ENCODE assay signal across 8 mouse cellular contexts in genomic region chr19:36737087-36737486, GRCm38 (mm10). TPM values are rescaled to one million over a fixed set of nuclear protein-coding genes. Genes with fewer than 3 reads are reported as not detected.
A peak's percentile ranks its signal among the peaks of the same experiment; 100 is the strongest.
DNase-seq lines count a peak whose midpoint lies in the region; ATAC-seq and TF ChIP-seq lines count a peak whose summit lies in the region.

No protein-coding gene starts in this region.

- TF ChIP-seq POLR2A in olfactory bulb, adult 2 months (IDR thresholded peaks at IDR 0.05; ENCODE audit: insufficient read depth, low read depth, low read length), result no peak

- H3K4me2 ChIP-seq in lung, embryonic 16.5 days (ENCODE audit: low read depth, low read length), result peak overlapping the region; percentile 56
- H3K4me2 ChIP-seq in forebrain, embryonic 15.5 days (replicated peaks), result peak overlapping the region; percentile 79
- H3K4me2 ChIP-seq in limb, embryonic 13.5 days (replicated peaks), result peak overlapping the region; percentile 76

- H3K27me3 ChIP-seq in lung, embryonic 16.5 days (ENCODE audit: control insufficient read depth, insufficient read depth, low read depth, low read length), result no peaks in the 10 kb centered on the region
- H3K27me3 ChIP-seq in forebrain, embryonic 15.5 days, result no peaks in the 10 kb centered on the region
- no peaks in the 10 kb centered on the region for H3K27me3 ChIP-seq in limb, embryonic 13.5 days

- ATAC-seq in lung, embryonic 16.5 days (ENCODE audit: low read depth), result peak; percentile 68
- peak; percentile 63 for ATAC-seq in forebrain, embryonic 15.5 days (replicated peaks)
- ATAC-seq in limb, embryonic 13.5 days (ENCODE audit: low FRiP score, low read depth), result peak; percentile 51; the same call in 1 of the 2 replicates

- peaks cover 18% of the 10 kb centered on the region for H3K36me3 ChIP-seq in lung, embryonic 16.5 days (ENCODE audit: control insufficient read depth, insufficient read depth, low read length)
- no peaks in the 10 kb centered on the region for H3K36me3 ChIP-seq in forebrain, embryonic 15.5 days
- peaks cover 18% of the 10 kb centered on the region for H3K36me3 ChIP-seq in limb, embryonic 13.5 days

- peak overlapping the region; percentile 98 for H3K27ac ChIP-seq in lung, embryonic 16.5 days (ENCODE audit: low read length)
- H3K27ac ChIP-seq in forebrain, embryonic 15.5 days (replicated peaks), result peak overlapping the region; percentile 20; the same call in 1 of the 2 replicates
- peak overlapping the region; percentile 89 for H3K27ac ChIP-seq in limb, embryonic 13.5 days
- peak overlapping the region; percentile 29; the same call in 1 of the 2 replicates for H3K27ac ChIP-seq in olfactory bulb, adult 2 months (ENCODE audit: insufficient read depth, low read depth, low read length)

- peaks cover 37% of the 10 kb centered on the region for H3K4me1 ChIP-seq in lung, embryonic 16.5 days (replicated peaks; ENCODE audit: control insufficient read depth, insufficient read depth, low read length)
- peaks cover 4% of the 10 kb centered on the region; the same call in 1 of the 2 replicates for H3K4me1 ChIP-seq in forebrain, embryonic 15.5 days
- H3K4me1 ChIP-seq in limb, embryonic 13.5 days, result 0 out of 2 replicates have a peak, but pooled peaks cover 4% of the 10 kb centered on the region
- peaks cover 7% of the 10 kb centered on the region for H3K4me1 ChIP-seq in olfactory bulb, adult 2 months (ENCODE audit: control insufficient read depth, insufficient read depth, low read length)

- H3K4me3 ChIP-seq in lung, embryonic 16.5 days (ENCODE audit: low read length), result peak overlapping the region; percentile 67
- H3K4me3 ChIP-seq in forebrain, embryonic 15.5 days, result peak overlapping the region; percentile 47
- H3K4me3 ChIP-seq in limb, embryonic 13.5 days, result peak overlapping the region; percentile 59
- H3K4me3 ChIP-seq in olfactory bulb, adult 2 months (ENCODE audit: insufficient read depth, low read depth, low read length), result peak overlapping the region; percentile 71

- DNase-seq in lung, adult 18-20 months, result no peak
- DNase-seq in cerebellum, adult 9-10 months, result no peak
- no peak for DNase-seq in thymus, postnatal 36 days
- DNase-seq in kidney, postnatal 14 days, result no peak

- no peaks in the 10 kb centered on the region for H3K9me3 ChIP-seq in lung, embryonic 16.5 days (ENCODE audit: control insufficient read depth, low read length)
- no peaks in the 10 kb centered on the region for H3K9me3 ChIP-seq in forebrain, embryonic 15.5 days
- 0 out of 2 replicates have a peak, but pooled peaks cover 4% of the 10 kb centered on the region for H3K9me3 ChIP-seq in limb, embryonic 13.5 days

- H3K9ac ChIP-seq in lung, embryonic 16.5 days (ENCODE audit: low read length), result peak overlapping the region; percentile 86
- H3K9ac ChIP-seq in forebrain, embryonic 15.5 days (replicated peaks), result peak overlapping the region; percentile 52
- peak overlapping the region; percentile 75 for H3K9ac ChIP-seq in limb, embryonic 13.5 days

- 15% methylated on average over 6 of the region's 6 CpGs for WGBS in lung, embryonic 16.5 days
- 33% methylated on average over 6 of the region's 6 CpGs for WGBS in forebrain, embryonic 15.5 days
- 32% methylated on average over 6 of the region's 6 CpGs for WGBS in limb, embryonic 13.5 days
- WGBS in olfactory bulb, adult 2 months, result 37% methylated on average over 6 of the region's 6 CpGs

- TF ChIP-seq CTCF in olfactory bulb, adult 2 months (IDR thresholded peaks at IDR 0.05; ENCODE audit: insufficient read depth, low read depth, low read length), result no peak

RNA-seq across cellular contexts. Expression of gene Ppp1r3c, which starts 0.6 kb away (rescaled TPM):
- polyA plus RNA-seq in lung, embryonic 16.5 days (2015; fragmentation: Nextera tagmentation; extraction: Ambion mirVana), result 97.2 and 105 TPM in 2 replicates
- 6.3 and 8.2 TPM in 2 replicates for polyA plus RNA-seq in forebrain, embryonic 15.5 days (2015; fragmentation: Nextera tagmentation; extraction: Ambion mirVana)
- 8.9 and 11.4 TPM in 2 replicates for polyA plus RNA-seq in limb, embryonic 13.5 days (2015; fragmentation: Nextera tagmentation; extraction: Ambion mirVana)
- polyA plus RNA-seq in olfactory bulb, adult 2 months (2012; ENCODE audit: insufficient read depth, insufficient read length, low replicate concordance, missing spikeins), result not detected in 2 replicates

Comparison
In these comparisons a context has a peak if more than half of its experiments do, and no peak if none do; other contexts are left out.
1. H3K27ac ChIP-seq: peak in every context shown above with its lines; median percentile 98 in lung, embryonic 16.5 days; 89 in limb, embryonic 13.5 days; 29 in olfactory bulb, adult 2 months; 20 in forebrain, embryonic 15.5 days.